Mouse (Mus musculus): ENCODE measurements at regions not wholly inside any gene's neighbourhood (a gene's known extent, or its start where the extent isn't known, plus 50 kb on each side); places are given as distances from the start of the nearest gene placed in this dataset. TPM values are rescaled to one million over a fixed set of nuclear protein-coding genes. Genes with fewer than 3 reads are reported as not detected.
A peak's percentile ranks its signal among the peaks of the same experiment; 100 is the strongest.

GRCm38 (mm10) chr8:64318524-64319219, 112.6 kb upstream of the Tll1 start:
- ATAC-seq (ENCODE audit: low FRiP score) = peak; percentile 64; the same call in 1 of the 2 replicates
- Histone ChIP-seq H3K4me2 (peak overlapping the region; percentile 25), H3K4me1 (peaks cover 8% of the 10 kb centered on the region), H3K9ac (no peak overlapping the region), H3K27me3 (peaks cover 8% of the 10 kb centered on the region), H3K27ac (0 out of 2 replicates have a peak overlapping the region, but pooled peaks have one; percentile 36), H3K4me3 (replicated peaks) (no peak overlapping the region), H3K9me3 (no peaks in the 10 kb centered on the region), H3K36me3 (replicated peaks) (no peaks in the 10 kb centered on the region)
- WGBS = 14% methylated on average over 10 of the region's 10 CpGs

GRCm38 (mm10) chr8:64317815-64318214, 111.7 kb upstream of the Tll1 start:
- no peak overlapping the region for H3K9ac ChIP-seq
- no peaks in the 10 kb centered on the region for H3K36me3 ChIP-seq (replicated peaks)
- H3K4me1 ChIP-seq = peaks cover 8% of the 10 kb centered on the region
- H3K27me3 ChIP-seq = peaks cover 8% of the 10 kb centered on the region
- H3K27ac ChIP-seq = no peak overlapping the region
- H3K9me3 ChIP-seq = no peaks in the 10 kb centered on the region
- no peak for ATAC-seq (ENCODE audit: low FRiP score)
- no peak overlapping the region for H3K4me3 ChIP-seq (replicated peaks)
- H3K4me2 ChIP-seq = no peak overlapping the region

GRCm38 (mm10) chr8:64307995-64308394, 101.9 kb upstream of the Tll1 start:
- Histone ChIP-seq H3K4me3 (replicated peaks) (no peak overlapping the region), H3K27ac (no peak overlapping the region), H3K9me3 (no peaks in the 10 kb centered on the region), H3K9ac (no peak overlapping the region), H3K36me3 (replicated peaks) (no peaks in the 10 kb centered on the region), H3K27me3 (no peaks in the 10 kb centered on the region), H3K4me2 (no peak overlapping the region), H3K4me1 (no peaks in the 10 kb centered on the region)
- no peak for ATAC-seq (ENCODE audit: low FRiP score)
- WGBS = 97% methylated on average over 1 of the region's 1 CpGs

- 87% methylated on average over 6 of the region's 6 CpGs for WGBS
- no peaks in the 10 kb centered on the region for H3K4me1 ChIP-seq
Measured at GRCm38 (mm10) chr8:64282806-64283205, 76.7 kb upstream of the Tll1 start.

GRCm38 (mm10) chr8:64281598-64281997, 75.5 kb upstream of the Tll1 start:
- Histone ChIP-seq H3K27me3 (no peaks in the 10 kb centered on the region), H3K36me3 (replicated peaks) (no peaks in the 10 kb centered on the region), H3K9me3 (no peaks in the 10 kb centered on the region), H3K4me1 (no peaks in the 10 kb centered on the region), H3K27ac (no peak overlapping the region), H3K4me3 (replicated peaks) (no peak overlapping the region), H3K4me2 (no peak overlapping the region), H3K9ac (no peak overlapping the region)
- WGBS = 42% methylated on average over 3 of the region's 3 CpGs
- no peak for ATAC-seq (ENCODE audit: low FRiP score)

More at GRCm38 (mm10) chr8:64282806-64283205, 76.7 kb upstream of the Tll1 start:
- Histone ChIP-seq H3K36me3 (replicated peaks) (no peaks in the 10 kb centered on the region), H3K27ac (no peak overlapping the region), H3K4me3 (replicated peaks) (no peak overlapping the region), H3K9me3 (no peaks in the 10 kb centered on the region), H3K4me2 (no peak overlapping the region), H3K9ac (no peak overlapping the region), H3K27me3 (no peaks in the 10 kb centered on the region)
- ATAC-seq (ENCODE audit: low FRiP score) = no peak

GRCm38 (mm10) chr8:64280391-64280790, 74.3 kb upstream of the Tll1 start:
- Histone ChIP-seq H3K27ac (no peak overlapping the region), H3K27me3 (no peaks in the 10 kb centered on the region), H3K9me3 (no peaks in the 10 kb centered on the region), H3K4me3 (replicated peaks) (no peak overlapping the region), H3K9ac (no peak overlapping the region), H3K36me3 (replicated peaks) (no peaks in the 10 kb centered on the region), H3K4me2 (no peak overlapping the region), H3K4me1 (no peaks in the 10 kb centered on the region)
- no peak for ATAC-seq (ENCODE audit: low FRiP score)

GRCm38 (mm10) chr8:64276058-64276457, 70.0 kb upstream of the Tll1 start:
- H3K4me3 ChIP-seq (replicated peaks) = no peak overlapping the region
- H3K4me2 ChIP-seq = no peak overlapping the region
- no peak overlapping the region for H3K27ac ChIP-seq
- no peak overlapping the region for H3K9ac ChIP-seq
- no peaks in the 10 kb centered on the region for H3K9me3 ChIP-seq
- no peaks in the 10 kb centered on the region for H3K36me3 ChIP-seq (replicated peaks)
- no peaks in the 10 kb centered on the region for H3K27me3 ChIP-seq
- H3K4me1 ChIP-seq = no peaks in the 10 kb centered on the region
- ATAC-seq (ENCODE audit: low FRiP score) = no peak
- WGBS = 85% methylated on average over 6 of the region's 6 CpGs

- Histone ChIP-seq H3K4me2 (no peak overlapping the region), H3K9ac (no peak overlapping the region), H3K9me3 (no peaks in the 10 kb centered on the region), H3K4me1 (no peaks in the 10 kb centered on the region), H3K27me3 (no peaks in the 10 kb centered on the region), H3K27ac (no peak overlapping the region), H3K36me3 (replicated peaks) (no peaks in the 10 kb centered on the region), H3K4me3 (replicated peaks) (no peak overlapping the region)
- 89% methylated on average over 6 of the region's 6 CpGs for WGBS
- ATAC-seq (ENCODE audit: low FRiP score) = no peak
Measured at GRCm38 (mm10) chr8:64265304-64265945, 59.4 kb upstream of the Tll1 start.

MicroRNAs encoded in the stretch of these regions (microRNA counts, 519-probe panel; counts per million panel counts)
- 2,089 counts per million, percentile 10 among the panel's probes with 10 or more counts for microRNA mmu-miR-710

Small RNA genes in the stretch of these regions (microRNA-seq; reads per million reads assigned to microRNA genes)
- not detected for gene Mir710

Measured in forebrain, embryonic 12.5 days (tissue).